Mouse (Mus musculus) T-cell, adult 66 days (primary cell): ENCODE measurements around the gene Abcd3. TPM values are rescaled to one million over a fixed set of nuclear protein-coding genes. Genes with fewer than 3 reads are reported as not detected.

ENCODE experiments used
- total RNA-seq, 2 experiments: library from RNA; stranded (reverse); gene quantifications; 3 replicates in 1 of 2; 4 replicates in 1 of 2; pipeline ENCODE4 v1.2.4; 2023

Abcd3 gene
- 10 to 100 TPM; 15.1 to 15.4 TPM for total RNA-seq

GRCm38 (mm10) chr3:121814877-121815548 is at the start of gene Abcd3:
Gene Abcd3, minus strand, starts transcription at chr3:121815302.

GRCm38 (mm10) chr3:121722971-121723844 is 91.9 kb downstream of the Abcd3 start, which contains the start of gene F3:
Gene F3, plus strand, starts transcription at chr3:121723537.

Other genes with a start within 250 kb of the Abcd3 start
- gene 4930432M17Rik, start 144.5 kb downstream of the Abcd3 start, total RNA-seq = not detected
- not detected for gene F3, start 91.8 kb downstream of the Abcd3 start, total RNA-seq
- 10 to 100 TPM in 1 of 2 experiments, 1 to 10 TPM in 1; 7.3 to 10.8 TPM for gene Arhgap29, start 137.2 kb upstream of the Abcd3 start, total RNA-seq
- gene Abca4, start 229.1 kb upstream of the Abcd3 start, total RNA-seq = not detected